23 mouse cellular contexts compared by ENCODE assay signal in genomic region chr8:97254169-97254568, GRCm38 (mm10).
A peak's percentile ranks its signal among the peaks of the same experiment; 100 is the strongest.
DNase-seq lines count a peak whose midpoint lies in the region; ATAC-seq and TF ChIP-seq lines count a peak whose summit lies in the region.
"Had no signal": no experiment of that assay in that cellular context is flagged by ENCODE, and none has a peak within 500 bp of the region (broad histone marks: within the 10 kb centered on the region; RNA-seq: fewer than 3 reads in every experiment).

No protein-coding gene starts in this region.

- no peak overlapping the region for H3K4me3 ChIP-seq in hindbrain, postnatal 0 days (ENCODE audit: low read length)
- no peak overlapping the region for H3K4me3 ChIP-seq in hindbrain, embryonic 12.5 days
- no peak overlapping the region for H3K4me3 ChIP-seq in midbrain, embryonic 12.5 days
- H3K4me3 ChIP-seq in midbrain, embryonic 10.5 days: no peak overlapping the region
- H3K4me3 ChIP-seq in midbrain, postnatal 0 days (ENCODE audit: low read depth, low read length): no peak overlapping the region
- no peak overlapping the region for H3K4me3 ChIP-seq in midbrain, embryonic 16.5 days (ENCODE audit: low read depth, low read length)
- H3K4me3 ChIP-seq: embryonic facial prominence, embryonic 12.5 days; embryonic facial prominence, embryonic 15.5 days; gastrocnemius, adult 2 months had no signal

- TF ChIP-seq POLR2A in brain, embryonic 14.5 days (IDR thresholded peaks at IDR 0.05; ENCODE audit: borderline replicate concordance, extremely low read depth, insufficient read depth, insufficient read length, poor library complexity, severe bottlenecking): no peak

- TF ChIP-seq CTCF in hindbrain, postnatal 0 days (IDR thresholded peaks at IDR 0.05; ENCODE audit: low read depth): no peak
- no peak for TF ChIP-seq CTCF in midbrain, postnatal 0 days (IDR thresholded peaks at IDR 0.05)
- TF ChIP-seq CTCF in brain, embryonic 14.5 days (IDR thresholded peaks at IDR 0.05; ENCODE audit: borderline replicate concordance, extremely low read depth, insufficient read depth, insufficient read length): no peak

- H3K4me1 ChIP-seq in hindbrain, postnatal 0 days (ENCODE audit: insufficient read depth, low read length): no peaks in the 10 kb centered on the region
- H3K4me1 ChIP-seq in hindbrain, embryonic 12.5 days: no peaks in the 10 kb centered on the region
- H3K4me1 ChIP-seq in midbrain, embryonic 12.5 days: no peaks in the 10 kb centered on the region
- no peaks in the 10 kb centered on the region for H3K4me1 ChIP-seq in midbrain, embryonic 10.5 days
- H3K4me1 ChIP-seq in midbrain, postnatal 0 days (ENCODE audit: insufficient read depth, low read length): no peaks in the 10 kb centered on the region
- no peaks in the 10 kb centered on the region for H3K4me1 ChIP-seq in midbrain, embryonic 16.5 days (ENCODE audit: control insufficient read depth, insufficient read depth, low read length)
- H3K4me1 ChIP-seq: embryonic facial prominence, embryonic 12.5 days had no signal

- ATAC-seq in hindbrain, postnatal 0 days: 0 out of 2 replicates have a peak, but pooled peaks have one; percentile 24
- ATAC-seq in hindbrain, embryonic 12.5 days (ENCODE audit: low FRiP score): no peak
- ATAC-seq in midbrain, embryonic 12.5 days (ENCODE audit: low FRiP score, low read depth): 0 out of 2 replicates have a peak, but pooled peaks have one; percentile 41
- ATAC-seq in midbrain, postnatal 0 days (ENCODE audit: low FRiP score): no peak
- ATAC-seq in midbrain, embryonic 16.5 days: no peak
- ATAC-seq: CD4-positive, CD25-positive, alpha-beta regulatory T cell, adult 4 months; forebrain, embryonic 14.5 days; forebrain, postnatal 0 days had no signal

- H3K36me3 ChIP-seq in hindbrain, postnatal 0 days (ENCODE audit: insufficient read depth, low read length): no peaks in the 10 kb centered on the region
- H3K36me3 ChIP-seq in hindbrain, embryonic 12.5 days: no peaks in the 10 kb centered on the region
- no peaks in the 10 kb centered on the region for H3K36me3 ChIP-seq in midbrain, embryonic 12.5 days
- no peaks in the 10 kb centered on the region for H3K36me3 ChIP-seq in midbrain, embryonic 10.5 days
- H3K36me3 ChIP-seq in midbrain, postnatal 0 days (ENCODE audit: insufficient read depth, low read length): no peaks in the 10 kb centered on the region
- no peaks in the 10 kb centered on the region for H3K36me3 ChIP-seq in midbrain, embryonic 16.5 days (ENCODE audit: control insufficient read depth, insufficient read depth, low read length)
- H3K36me3 ChIP-seq: embryonic facial prominence, embryonic 12.5 days; embryonic facial prominence, embryonic 15.5 days had no signal

- H3K4me2 ChIP-seq in hindbrain, postnatal 0 days (ENCODE audit: low read depth, low read length): no peak overlapping the region
- H3K4me2 ChIP-seq in hindbrain, embryonic 12.5 days (replicated peaks): no peak overlapping the region
- no peak overlapping the region for H3K4me2 ChIP-seq in midbrain, embryonic 12.5 days (replicated peaks)
- H3K4me2 ChIP-seq in midbrain, postnatal 0 days (ENCODE audit: low read depth, low read length, poor library complexity, severe bottlenecking): no peak overlapping the region
- H3K4me2 ChIP-seq in midbrain, embryonic 16.5 days (ENCODE audit: low read length): no peak overlapping the region
- H3K4me2 ChIP-seq: embryonic facial prominence, embryonic 12.5 days; embryonic facial prominence, embryonic 15.5 days; heart, embryonic 11.5 days; hindbrain, embryonic 14.5 days had no signal

- no peak overlapping the region for H3K9ac ChIP-seq in hindbrain, postnatal 0 days (replicated peaks; ENCODE audit: low read length)
- H3K9ac ChIP-seq in hindbrain, embryonic 12.5 days: no peak overlapping the region
- no peak overlapping the region for H3K9ac ChIP-seq in midbrain, embryonic 12.5 days (replicated peaks)
- no peak overlapping the region for H3K9ac ChIP-seq in midbrain, postnatal 0 days (replicated peaks; ENCODE audit: low read length, poor library complexity, severe bottlenecking)
- H3K9ac ChIP-seq in midbrain, embryonic 16.5 days (ENCODE audit: low read depth, low read length): no peak overlapping the region
- H3K9ac ChIP-seq: embryonic facial prominence, embryonic 12.5 days; embryonic facial prominence, embryonic 15.5 days; forebrain, postnatal 0 days; hindbrain, embryonic 14.5 days had no signal

- no peak overlapping the region for H3K27ac ChIP-seq in hindbrain, postnatal 0 days
- H3K27ac ChIP-seq in hindbrain, embryonic 12.5 days: no peak overlapping the region
- no peak overlapping the region for H3K27ac ChIP-seq in midbrain, embryonic 12.5 days (replicated peaks)
- H3K27ac ChIP-seq in midbrain, embryonic 10.5 days (replicated peaks): no peak overlapping the region
- no peak overlapping the region for H3K27ac ChIP-seq in midbrain, postnatal 0 days (ENCODE audit: low read depth, low read length)
- no peak overlapping the region for H3K27ac ChIP-seq in midbrain, embryonic 16.5 days (ENCODE audit: low read length)
- H3K27ac ChIP-seq: embryonic facial prominence, embryonic 12.5 days; embryonic facial prominence, embryonic 15.5 days; gastrocnemius, adult 2 months; hindbrain, embryonic 14.5 days had no signal

- H3K9me3 ChIP-seq in hindbrain, postnatal 0 days (ENCODE audit: low read length): no peaks in the 10 kb centered on the region
- no peaks in the 10 kb centered on the region for H3K9me3 ChIP-seq in hindbrain, embryonic 12.5 days (replicated peaks)
- no peaks in the 10 kb centered on the region for H3K9me3 ChIP-seq in midbrain, embryonic 12.5 days
- H3K9me3 ChIP-seq in midbrain, embryonic 10.5 days (replicated peaks): no peaks in the 10 kb centered on the region
- H3K9me3 ChIP-seq in midbrain, postnatal 0 days (ENCODE audit: low read length): no peaks in the 10 kb centered on the region
- H3K9me3 ChIP-seq in midbrain, embryonic 16.5 days (replicated peaks; ENCODE audit: control insufficient read depth, low read length, poor library complexity, severe bottlenecking): no peaks in the 10 kb centered on the region
- H3K9me3 ChIP-seq: embryonic facial prominence, embryonic 12.5 days; embryonic facial prominence, embryonic 15.5 days had no signal

- DNase-seq in hindbrain, postnatal 0 days (ENCODE audit: low spot score): peak; percentile 9
- no peak for DNase-seq in midbrain, embryonic 10.5 days (ENCODE audit: low spot score)
- peak; percentile 18 for DNase-seq in midbrain, postnatal 0 days (ENCODE audit: low spot score)
- peak; percentile 57 for DNase-seq in brain, embryonic 14.5 days (ENCODE audit: low read depth)
- no peak for DNase-seq in spleen, adult 12 weeks (ENCODE audit: low spot score)
- DNase-seq: adrenal gland, adult 2 months; adrenal gland, postnatal 14 days; cerebellum, adult 11-12 months; cerebellum, adult 9-10 months; cerebellum, postnatal 25 days; forebrain, postnatal 0 days; gastrocnemius, adult 2 months; gastrocnemius, postnatal 14 days; heart, adult 11 months had no signal

- H3K27me3 ChIP-seq in hindbrain, postnatal 0 days (ENCODE audit: insufficient read depth, low read length): no peaks in the 10 kb centered on the region
- H3K27me3 ChIP-seq in hindbrain, embryonic 12.5 days: no peaks in the 10 kb centered on the region
- no peaks in the 10 kb centered on the region for H3K27me3 ChIP-seq in midbrain, embryonic 12.5 days
- H3K27me3 ChIP-seq in midbrain, embryonic 10.5 days (ENCODE audit: low read depth, poor library complexity, severe bottlenecking): no peaks in the 10 kb centered on the region
- H3K27me3 ChIP-seq in midbrain, postnatal 0 days (ENCODE audit: insufficient read depth, low read length): no peaks in the 10 kb centered on the region
- H3K27me3 ChIP-seq in midbrain, embryonic 16.5 days (ENCODE audit: control insufficient read depth, insufficient read depth, low read depth, low read length): no peaks in the 10 kb centered on the region
- H3K27me3 ChIP-seq: embryonic facial prominence, embryonic 12.5 days; embryonic facial prominence, embryonic 15.5 days had no signal

Comparison
In these comparisons a context has a peak if more than half of its experiments do, and no peak if none do; other contexts are left out.
1. ATAC-seq: peak in hindbrain, postnatal 0 days (single experiment) and midbrain, embryonic 12.5 days (single experiment); none in hindbrain, embryonic 12.5 days (single experiment), midbrain, postnatal 0 days (single experiment) and midbrain, embryonic 16.5 days (single experiment).
2. DNase-seq: peak in hindbrain, postnatal 0 days (single experiment), midbrain, postnatal 0 days (single experiment) and brain, embryonic 14.5 days (single experiment); none in midbrain, embryonic 10.5 days (single experiment) and spleen, adult 12 weeks (single experiment).